Mouse (Mus musculus) bone marrow macrophage, adult 2 months (primary cell): ENCODE measurements around the gene B230118H07Rik.

Source experiments
- CTCF ChIP-seq: IDR thresholded peaks from 2 replicates; pipeline ENCODE4 v1.5.1; 2012; ENCODE audit warnings: low read depth, mild to moderate bottlenecking, low read length, moderate library complexity
- POLR2A ChIP-seq: IDR thresholded peaks from 2 replicates; pipeline ENCODE4 v1.6.1; 2012; ENCODE audit warnings: mild to moderate bottlenecking, low read depth, low read length, borderline replicate concordance

GRCm38 (mm10) chr2:101580428-101580827 lies 68.9 kb downstream of the B230118H07Rik start:
- no peak for TF ChIP-seq POLR2A
- TF ChIP-seq CTCF, result no peak
